Mouse (Mus musculus) left cerebral cortex, adult 9 months (tissue): ENCODE measurements at regions not wholly inside any gene's neighbourhood (a gene's known extent, or its start where the extent isn't known, plus 50 kb on each side); places are given as distances from the start of the nearest gene placed in this dataset.
"Not testable (repeated sequence)": the region's sequence is repeated elsewhere in the genome, so short reads cannot be mapped to it uniquely, and the experiment has no call there.

Source experiments
- DNase-seq, 2 experiments: peaks; one replicate each; pipeline ENCODE4 v3.0.0; 2022; ENCODE audit warnings: low spot score in 2 of 2

DNA sequence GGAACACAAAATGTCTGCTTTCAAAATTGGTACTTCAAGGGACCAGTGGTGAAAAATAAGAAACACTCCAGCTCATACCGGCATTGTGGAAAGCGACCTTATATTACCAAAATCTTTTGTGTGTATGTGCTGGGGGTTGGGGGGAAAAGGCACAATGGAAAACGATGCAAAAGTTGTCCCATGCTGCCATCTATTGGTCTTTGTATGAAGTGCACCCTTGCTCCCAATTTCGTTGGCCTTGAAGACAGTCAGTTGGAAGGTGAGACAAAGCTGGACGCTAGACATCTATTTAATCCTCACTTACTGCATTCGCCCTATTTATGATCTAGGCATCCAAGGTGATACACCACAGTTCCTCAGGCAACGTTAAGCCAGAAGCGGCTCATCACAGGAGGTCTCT, 186.6 kb downstream of the BC048507 start:
- peak in 1 of 2 experiments; percentile 14 for DNase-seq

DNA sequence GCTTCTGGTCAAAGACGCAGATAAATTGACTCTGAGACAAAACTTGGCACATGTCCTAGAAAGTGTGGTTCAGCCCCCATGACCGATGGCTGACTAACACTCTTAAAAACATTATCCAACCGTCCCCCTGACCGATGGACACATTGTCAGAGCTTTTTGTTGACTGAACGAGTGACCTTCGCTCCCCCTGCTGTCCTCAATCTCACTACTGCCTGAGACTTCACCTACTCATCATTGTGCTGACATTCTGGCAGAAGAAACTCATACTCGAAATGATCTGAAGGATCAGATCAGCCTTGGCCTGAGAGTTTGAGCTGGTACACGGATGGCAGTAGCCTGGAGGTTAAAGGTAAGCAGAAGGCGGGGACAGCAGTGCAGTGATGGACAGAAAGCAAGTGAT, 230.2 kb downstream of the BC048507 start:
- not testable (repeated sequence) for DNase-seq

DNA sequence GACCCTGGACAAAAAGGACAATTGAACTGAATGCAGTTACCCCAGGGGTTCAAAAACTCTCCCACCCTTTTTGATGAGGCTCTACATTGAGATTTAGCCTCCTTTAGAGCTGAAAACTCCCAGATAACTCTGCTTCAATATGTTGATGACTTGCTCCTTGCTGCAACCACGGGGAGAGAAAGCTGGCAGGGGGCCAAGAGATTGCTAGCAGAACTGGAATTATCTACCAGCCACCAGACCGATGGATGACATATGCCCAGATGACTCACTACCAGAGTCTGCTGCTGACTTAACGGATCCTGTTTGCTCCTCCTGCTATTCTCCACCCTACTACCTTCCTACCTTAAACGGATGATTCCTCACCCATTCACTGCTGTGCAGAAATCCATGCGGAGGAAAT, 253.7 kb downstream of the BC048507 start:
- DNase-seq = peak in 1 of 2 experiments; percentile 66
